Mouse (Mus musculus) midbrain, embryonic 16.5 days (tissue): ENCODE measurements around the gene Zdhhc21. TPM values are rescaled to one million over a fixed set of nuclear protein-coding genes. Genes with fewer than 3 reads are reported as not detected.

ENCODE experiments used
- ATAC-seq: fragments of 200-750 bp; cut with Nextera tagmentation; 2 replicates; pipeline ENCODE4 v1.8.0; 2017; ENCODE audit warnings: moderate TSS enrichment
- H3K27ac ChIP-seq: fragments of 300-500 bp; sonication (generic); 2 replicates; pipeline ENCODE4 v1.5.1; 2014; ENCODE audit warnings: mild to moderate bottlenecking, low read length, mixed read lengths
- H3K27me3 ChIP-seq: fragments of 300-500 bp; sonication (generic); 2 replicates; pipeline ENCODE4 v1.6.1; 2014; ENCODE audit warnings: low read depth, low read length, mixed read lengths; ENCODE audit not compliant: control insufficient read depth, insufficient read depth
- H3K36me3 ChIP-seq: fragments of 300-500 bp; sonication (generic); 2 replicates; pipeline ENCODE4 v1.6.1; 2014; ENCODE audit warnings: mild to moderate bottlenecking, low read length, moderate library complexity, mixed read lengths; ENCODE audit not compliant: control insufficient read depth, insufficient read depth
- H3K4me1 ChIP-seq: fragments of 300-500 bp; sonication (generic); 2 replicates; pipeline ENCODE4 v1.6.1; 2014; ENCODE audit warnings: mild to moderate bottlenecking, low read length, mixed read lengths; ENCODE audit not compliant: control insufficient read depth, insufficient read depth
- H3K4me2 ChIP-seq: fragments of 300-500 bp; sonication (generic); 2 replicates; pipeline ENCODE4 v1.6.1; 2014; ENCODE audit warnings: mild to moderate bottlenecking, low read length, mixed read lengths
- H3K4me3 ChIP-seq: fragments of 300-500 bp; sonication (generic); 2 replicates; pipeline ENCODE4 v1.5.1; 2014; ENCODE audit warnings: low read depth, mild to moderate bottlenecking, low read length, moderate library complexity, mixed read lengths
- H3K9ac ChIP-seq: fragments of 300-500 bp; sonication (generic); 2 replicates; pipeline ENCODE4 v1.6.1; 2014; ENCODE audit warnings: low read depth, low read length, mixed read lengths
- H3K9me3 ChIP-seq: fragments of 300-500 bp; sonication (generic); replicated peaks from 2 replicates; pipeline ENCODE4 v1.6.1; 2014; ENCODE audit warnings: mild to moderate bottlenecking, low read length, mixed read lengths; ENCODE audit not compliant: control insufficient read depth, poor library complexity, severe bottlenecking
- WGBS: fragments of 180-500 bp; shearing (Covaris S2); extraction: QIAGEN DNeasy Blood & Tissue Kit; methylation state at CpG from one replicate; pipeline ENCODE4 v1.1.7; 2014; 5-methylcytosine and 5-hydroxymethylcytosine counted together
- polyA plus RNA-seq: library from polyadenylated mRNA; unstranded; fragments of >200 nt; fragmentation: Nextera tagmentation; extraction: Ambion mirVana; gene quantifications from 2 replicates; pipeline ENCODE4 v1.2.1, GENCODE M21; 2015

The Zdhhc21 gene
- polyA plus RNA-seq, 1 experiment from 2014 or later = 19.2 TPM

DNA sequence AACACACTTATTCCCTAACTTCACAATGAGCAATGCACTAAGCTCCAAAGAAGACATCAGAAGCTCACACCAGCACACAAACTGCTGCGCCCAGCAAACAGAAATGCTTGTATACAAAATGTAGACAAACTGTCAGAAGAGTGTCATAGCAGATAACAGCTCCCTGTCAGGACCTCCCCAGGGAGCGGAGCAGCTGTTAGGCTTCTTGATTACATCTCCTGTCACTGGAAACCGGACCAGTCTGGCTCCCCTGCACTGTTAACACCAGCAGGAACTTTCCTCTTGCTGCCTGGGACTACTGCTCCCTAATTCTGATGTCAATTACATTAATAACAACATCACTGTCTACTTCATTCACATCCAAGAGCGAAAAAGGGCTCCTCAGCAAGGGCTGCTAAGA lies 44.5 kb downstream of the Zdhhc21 start:
- Histone ChIP-seq H3K9ac (no peak overlapping the region), H3K4me2 (no peak overlapping the region), H3K9me3 (no peaks in the 10 kb centered on the region), H3K27me3 (no peaks in the 10 kb centered on the region), H3K27ac (no peak overlapping the region), H3K4me3 (no peak overlapping the region), H3K36me3 (no peaks in the 10 kb centered on the region), H3K4me1 (no peaks in the 10 kb centered on the region)
- no peak for ATAC-seq
- 67% methylated on average over 4 of the region's 4 CpGs for WGBS

DNA sequence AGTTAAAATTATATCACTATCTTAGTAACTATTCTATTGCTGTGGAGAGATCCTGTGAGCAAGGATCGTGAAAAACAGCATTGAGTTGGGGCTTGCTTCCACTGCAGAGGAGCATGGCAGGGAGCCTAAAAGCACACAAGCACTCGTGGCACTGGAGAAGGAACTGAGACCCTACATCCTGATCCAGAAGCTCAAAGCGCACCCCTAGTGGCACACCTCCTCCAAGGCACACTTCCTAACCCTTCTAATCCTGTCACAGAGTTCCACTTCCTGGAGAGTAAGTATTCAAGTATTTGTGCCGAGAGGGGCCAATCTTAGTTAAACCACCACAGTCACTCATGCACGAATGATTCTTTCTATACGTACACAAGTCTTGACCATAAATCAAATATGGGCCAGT lies 46.4 kb downstream of the Zdhhc21 start:
- no peak overlapping the region for H3K4me3 ChIP-seq
- no peaks in the 10 kb centered on the region for H3K4me1 ChIP-seq
- H3K9me3 ChIP-seq = no peaks in the 10 kb centered on the region
- no peaks in the 10 kb centered on the region for H3K36me3 ChIP-seq
- H3K27me3 ChIP-seq = no peaks in the 10 kb centered on the region
- ATAC-seq = no peak
- H3K9ac ChIP-seq = no peak overlapping the region
- no peak overlapping the region for H3K4me2 ChIP-seq
- 63% methylated on average over 6 of the region's 6 CpGs for WGBS
- H3K27ac ChIP-seq = no peak overlapping the region

DNA sequence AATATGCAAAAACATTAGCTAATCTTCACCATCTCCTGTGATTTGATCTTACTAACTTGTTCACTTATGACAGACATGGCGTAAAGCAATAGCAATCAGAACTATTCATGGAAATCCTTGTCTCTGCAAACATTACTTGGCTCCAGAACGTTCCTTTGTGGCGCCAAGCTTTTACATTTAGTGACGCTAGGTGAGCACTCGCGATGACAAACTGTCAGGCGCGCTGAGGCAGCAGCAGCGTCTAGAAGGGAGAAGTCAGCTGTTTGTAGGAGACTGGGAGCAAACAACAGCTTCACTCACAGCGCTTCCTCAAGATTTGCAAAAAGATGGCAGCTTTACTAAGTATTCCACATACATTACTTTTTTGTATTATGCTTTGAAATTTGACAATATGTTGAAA lies 51.9 kb downstream of the Zdhhc21 start:
- Histone ChIP-seq H3K27ac (no peak overlapping the region), H3K9me3 (no peaks in the 10 kb centered on the region), H3K36me3 (no peaks in the 10 kb centered on the region), H3K4me1 (no peaks in the 10 kb centered on the region), H3K4me3 (no peak overlapping the region), H3K9ac (no peak overlapping the region), H3K27me3 (no peaks in the 10 kb centered on the region), H3K4me2 (no peak overlapping the region)
- no peak for ATAC-seq
- 81% methylated on average over 10 of the region's 10 CpGs for WGBS

- H3K36me3 ChIP-seq = no peaks in the 10 kb centered on the region
Measured at GRCm38 (mm10) chr4:82806176-82806757, 53.5 kb downstream of the Zdhhc21 start.

GRCm38 (mm10) chr4:82804019-82804418 lies 55.7 kb downstream of the Zdhhc21 start:
- Histone ChIP-seq H3K27me3 (no peaks in the 10 kb centered on the region), H3K27ac (no peak overlapping the region), H3K9ac (no peak overlapping the region), H3K36me3 (no peaks in the 10 kb centered on the region), H3K4me1 (no peaks in the 10 kb centered on the region), H3K9me3 (no peaks in the 10 kb centered on the region), H3K4me2 (no peak overlapping the region), H3K4me3 (no peak overlapping the region)
- ATAC-seq = no peak
- 42% methylated on average over 2 of the region's 2 CpGs for WGBS

More at GRCm38 (mm10) chr4:82806176-82806757, 53.5 kb downstream of the Zdhhc21 start:
- WGBS = 58% methylated on average over 10 of the region's 10 CpGs
- no peaks in the 10 kb centered on the region for H3K27me3 ChIP-seq
- H3K4me2 ChIP-seq = no peak overlapping the region
- H3K4me1 ChIP-seq = no peaks in the 10 kb centered on the region
- no peak overlapping the region for H3K4me3 ChIP-seq
- H3K9ac ChIP-seq = no peak overlapping the region
- ATAC-seq = peak; percentile 71
- no peak overlapping the region for H3K27ac ChIP-seq
- H3K9me3 ChIP-seq = no peaks in the 10 kb centered on the region

DNA sequence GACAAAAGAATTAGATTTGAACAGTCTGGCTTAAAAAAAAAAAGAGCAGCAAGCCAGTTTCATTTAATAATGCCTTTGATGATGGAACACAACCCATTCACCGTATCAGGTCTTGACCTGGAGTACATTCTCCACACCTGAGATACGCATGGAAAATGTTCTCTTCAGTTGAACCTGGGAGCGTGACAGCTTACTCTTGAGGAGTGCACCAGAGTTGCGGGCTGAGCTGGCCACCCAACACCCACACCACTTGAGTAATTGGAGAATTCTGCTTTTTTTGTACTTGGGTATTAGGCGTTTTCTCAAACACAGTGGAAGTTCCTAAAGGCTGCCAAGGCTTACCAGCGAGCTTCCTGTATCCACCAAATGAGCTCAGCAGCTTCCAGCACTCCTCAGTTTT lies 66.2 kb downstream of the Zdhhc21 start:
- no peak overlapping the region for H3K4me2 ChIP-seq
- no peaks in the 10 kb centered on the region for H3K27me3 ChIP-seq
- H3K9me3 ChIP-seq = no peaks in the 10 kb centered on the region
- no peak overlapping the region for H3K27ac ChIP-seq
- WGBS = 94% methylated on average over 6 of the region's 6 CpGs
- no peak for ATAC-seq
- H3K4me3 ChIP-seq = no peak overlapping the region
- no peaks in the 10 kb centered on the region for H3K36me3 ChIP-seq
- H3K9ac ChIP-seq = no peak overlapping the region
- H3K4me1 ChIP-seq = no peaks in the 10 kb centered on the region

GRCm38 (mm10) chr4:82792906-82793580 lies 66.7 kb downstream of the Zdhhc21 start:
- no peak overlapping the region for H3K9ac ChIP-seq
- H3K4me2 ChIP-seq = no peak overlapping the region
- no peaks in the 10 kb centered on the region for H3K4me1 ChIP-seq
- WGBS = 76% methylated on average over 5 of the region's 5 CpGs
- H3K36me3 ChIP-seq = no peaks in the 10 kb centered on the region
- no peaks in the 10 kb centered on the region for H3K9me3 ChIP-seq
- no peak for ATAC-seq
- no peaks in the 10 kb centered on the region for H3K27me3 ChIP-seq
- no peak overlapping the region for H3K4me3 ChIP-seq
- no peak overlapping the region for H3K27ac ChIP-seq

- H3K27ac ChIP-seq = no peak overlapping the region
- H3K27me3 ChIP-seq = no peaks in the 10 kb centered on the region
- no peaks in the 10 kb centered on the region for H3K9me3 ChIP-seq
- H3K4me3 ChIP-seq = no peak overlapping the region
- H3K36me3 ChIP-seq = no peaks in the 10 kb centered on the region
- ATAC-seq = no peak
- no peak overlapping the region for H3K4me2 ChIP-seq
- H3K4me1 ChIP-seq = peaks cover 4% of the 10 kb centered on the region; the same call in 1 of the 2 replicates
- no peak overlapping the region for H3K9ac ChIP-seq
- 65% methylated on average over 11 of the region's 11 CpGs for WGBS
Measured at GRCm38 (mm10) chr4:82765513-82766216, 94.1 kb downstream of the Zdhhc21 start.

DNA sequence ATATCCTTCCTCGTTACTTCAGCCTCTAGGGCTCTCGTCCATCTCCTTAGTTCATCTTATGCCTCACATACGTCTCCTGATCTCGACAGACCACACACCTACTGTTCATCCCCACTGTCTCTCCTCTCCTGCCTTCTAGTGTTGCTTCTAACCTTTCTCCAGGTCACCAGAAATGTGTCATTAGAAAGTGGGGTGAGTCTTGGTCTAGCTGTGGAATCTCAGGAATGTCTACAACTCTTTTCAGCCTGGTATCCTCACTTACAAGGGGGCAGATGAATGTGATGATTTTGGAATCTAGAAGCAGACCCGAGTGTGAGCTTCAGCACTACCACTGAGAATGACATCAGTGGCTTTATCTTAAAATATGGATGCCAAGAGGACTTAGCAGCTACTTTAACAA lies 96.2 kb downstream of the Zdhhc21 start:
- Histone ChIP-seq H3K4me1 (peaks cover 4% of the 10 kb centered on the region; the same call in 1 of the 2 replicates), H3K4me3 (no peak overlapping the region), H3K4me2 (no peak overlapping the region), H3K36me3 (no peaks in the 10 kb centered on the region), H3K9ac (no peak overlapping the region), H3K27ac (no peak overlapping the region), H3K9me3 (no peaks in the 10 kb centered on the region), H3K27me3 (no peaks in the 10 kb centered on the region)
- no peak for ATAC-seq
- 40% methylated on average over 5 of the region's 5 CpGs for WGBS
